Mouse (Mus musculus) bone marrow, adult 2 months (tissue): Measurements from ENCODE around the gene Uroc1.

Experiments
- CTCF ChIP-seq: fragments of 200-500 bp; IDR thresholded peaks from 2 replicates; pipeline ENCODE4 v1.5.1; 2011; ENCODE audit warnings: low read length, control low read depth; ENCODE audit not compliant: control insufficient read depth, insufficient read depth
- POLR2A ChIP-seq: fragments of 200-500 bp; IDR thresholded peaks from 2 replicates; pipeline ENCODE4 v1.6.1; 2011; ENCODE audit warnings: low read depth, mild to moderate bottlenecking, control low read depth, low read length, borderline replicate concordance; ENCODE audit not compliant: control insufficient read depth

GRCm38 (mm10) chr6:90374647-90375046, 41.6 kb downstream of the Uroc1 start:
- no peak for TF ChIP-seq CTCF
- no peak for TF ChIP-seq POLR2A
